Mouse (Mus musculus) forebrain, embryonic 16.5 days (tissue): Measurements from ENCODE around the gene Mettl21e. TPM values are rescaled to one million over a fixed set of nuclear protein-coding genes. Genes with fewer than 3 reads are reported as not detected.

ENCODE experiments used
- ATAC-seq: fragments of 200-750 bp; cut with Nextera tagmentation; 2 replicates; pipeline ENCODE4 v1.8.0; 2017; ENCODE audit warnings: mild to moderate bottlenecking, moderate library complexity
- H3K27ac ChIP-seq: fragments of 300-500 bp; sonication (generic); 2 replicates; pipeline ENCODE4 v1.5.1; 2014; ENCODE audit warnings: low read length, control low read depth
- H3K27me3 ChIP-seq: fragments of 300-500 bp; sonication (generic); replicated peaks from 2 replicates; pipeline ENCODE4 v1.6.1; 2014; ENCODE audit warnings: low read length; ENCODE audit not compliant: control insufficient read depth, insufficient read depth
- H3K36me3 ChIP-seq: fragments of 300-500 bp; sonication (generic); 2 replicates; pipeline ENCODE4 v1.6.1; 2014; ENCODE audit not compliant: control insufficient read depth, insufficient read depth
- H3K4me1 ChIP-seq: fragments of 300-500 bp; sonication (generic); replicated peaks from 2 replicates; pipeline ENCODE4 v1.6.1; 2014; ENCODE audit warnings: low read length; ENCODE audit not compliant: control insufficient read depth, insufficient read depth
- H3K4me2 ChIP-seq: fragments of 300-500 bp; sonication (generic); 2 replicates; pipeline ENCODE4 v1.6.1; 2014; ENCODE audit warnings: mild to moderate bottlenecking, low read length, control low read depth
- H3K4me3 ChIP-seq: fragments of 300-500 bp; sonication (generic); replicated peaks from 2 replicates; pipeline ENCODE4 v1.5.1; 2014; ENCODE audit warnings: mild to moderate bottlenecking, low read length, control low read depth
- H3K9ac ChIP-seq: fragments of 300-500 bp; sonication (generic); replicated peaks from 2 replicates; pipeline ENCODE4 v1.6.1; 2014; ENCODE audit warnings: low read depth, low read length, control low read depth
- H3K9me3 ChIP-seq: fragments of 300-500 bp; sonication (generic); 2 replicates; pipeline ENCODE4 v1.6.1; 2016; ENCODE audit warnings: low read length; ENCODE audit not compliant: control insufficient read depth
- WGBS: fragments of 180-500 bp; shearing (Covaris S2); extraction: QIAGEN DNeasy Blood & Tissue Kit; methylation state at CpG from one replicate; pipeline ENCODE4 v1.1.7; 2014; 5-methylcytosine and 5-hydroxymethylcytosine counted together
- polyA plus RNA-seq: library from polyadenylated mRNA; unstranded; fragments of >200 nt; fragmentation: Nextera tagmentation; extraction: Ambion mirVana; gene quantifications from 2 replicates; pipeline ENCODE4 v1.2.1, GENCODE M21; 2015

The Mettl21e gene
- polyA plus RNA-seq, 1 experiment from 2014 or later = 0.08 TPM

GRCm38 (mm10) chr1:44214443-44214842 is 4.3 kb downstream of the Mettl21e start:
- Histone ChIP-seq H3K9ac (no peak overlapping the region), H3K36me3 (no peaks in the 10 kb centered on the region), H3K27ac (no peak overlapping the region), H3K9me3 (no peaks in the 10 kb centered on the region), H3K4me1 (no peaks in the 10 kb centered on the region; the same call in 1 of the 2 replicates), H3K4me3 (no peak overlapping the region), H3K27me3 (no peaks in the 10 kb centered on the region), H3K4me2 (no peak overlapping the region)
- WGBS = 52% methylated on average over 2 of the region's 2 CpGs
- ATAC-seq = peak; percentile 61; the same call in 1 of the 2 replicates

- no peak for ATAC-seq
Observed at GRCm38 (mm10) chr1:44202876-44203275, 15.9 kb downstream of the Mettl21e start.

DNA sequence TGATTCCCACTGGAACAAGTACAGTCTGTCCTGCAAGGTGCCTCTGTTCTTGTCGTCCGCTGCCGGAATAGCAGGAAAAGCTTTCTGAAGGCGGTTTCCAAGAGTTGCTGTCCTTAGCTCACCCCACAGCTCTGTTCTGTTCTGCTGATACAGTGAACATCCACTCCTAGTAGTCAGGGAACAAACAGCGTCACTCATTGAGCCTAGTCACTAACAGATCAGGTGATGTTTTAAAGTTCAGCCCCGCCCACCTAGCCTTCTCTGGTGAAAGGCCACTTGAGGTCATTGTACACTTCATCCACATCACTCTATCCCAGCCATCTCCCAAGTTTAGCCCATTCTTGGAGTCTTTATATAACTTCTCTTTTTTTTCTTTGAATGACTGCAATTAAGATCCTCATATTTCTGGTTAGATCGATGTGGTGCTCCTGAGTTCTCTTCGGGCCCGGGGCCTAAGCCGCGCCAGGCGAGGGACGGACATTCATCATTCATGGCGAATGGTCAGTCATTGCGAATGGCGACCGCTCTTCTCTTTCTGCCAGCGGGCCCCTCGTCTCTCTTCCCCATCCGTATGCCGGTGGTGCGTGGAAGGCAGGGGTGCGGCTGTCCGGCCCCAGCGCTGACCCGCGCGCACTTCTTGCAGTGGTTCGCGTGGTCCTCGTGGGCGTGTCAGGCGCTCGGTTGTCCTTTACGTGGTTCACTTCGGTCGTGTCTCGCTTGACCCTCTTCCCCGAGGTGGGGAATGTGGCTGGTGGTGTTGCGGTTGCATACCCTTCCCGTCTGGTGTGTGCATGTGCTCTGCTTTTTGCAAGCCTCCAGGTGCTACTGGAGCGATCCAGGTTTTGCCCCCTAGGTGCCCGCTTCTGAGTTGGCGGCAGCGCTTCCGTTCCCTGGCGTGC is 20.2 kb downstream of the Mettl21e start:
- 21% methylated on average over 47 of the region's 47 CpGs for WGBS
- Histone ChIP-seq H3K9ac (peak overlapping the region; percentile 56), H3K4me2 (peak overlapping the region; percentile 92), H3K36me3 (no peaks in the 10 kb centered on the region), H3K27me3 (no peaks in the 10 kb centered on the region), H3K4me1 (peaks cover 6% of the 10 kb centered on the region), H3K4me3 (peak overlapping the region; percentile 50), H3K27ac (no peak overlapping the region), H3K9me3 (no peaks in the 10 kb centered on the region)
- peak; percentile 61 for ATAC-seq

More at GRCm38 (mm10) chr1:44202876-44203275, 15.9 kb downstream of the Mettl21e start:
- no peak overlapping the region for H3K9ac ChIP-seq
- no peaks in the 10 kb centered on the region for H3K9me3 ChIP-seq
- peaks cover 6% of the 10 kb centered on the region for H3K4me1 ChIP-seq
- no peaks in the 10 kb centered on the region for H3K27me3 ChIP-seq
- no peak overlapping the region for H3K4me3 ChIP-seq
- H3K27ac ChIP-seq = no peak overlapping the region
- H3K36me3 ChIP-seq = no peaks in the 10 kb centered on the region
- no peak overlapping the region for H3K4me2 ChIP-seq
- WGBS = 91% methylated on average over 15 of the region's 15 CpGs

GRCm38 (mm10) chr1:44186396-44186795 is 32.4 kb downstream of the Mettl21e start:
- no peak overlapping the region for H3K4me3 ChIP-seq
- peaks cover 9% of the 10 kb centered on the region for H3K36me3 ChIP-seq
- H3K4me1 ChIP-seq = no peaks in the 10 kb centered on the region
- ATAC-seq = no peak
- no peak overlapping the region for H3K27ac ChIP-seq
- H3K9ac ChIP-seq = no peak overlapping the region
- H3K9me3 ChIP-seq = no peaks in the 10 kb centered on the region
- H3K4me2 ChIP-seq = no peak overlapping the region
- H3K27me3 ChIP-seq = no peaks in the 10 kb centered on the region

- H3K36me3 ChIP-seq = peaks cover 36% of the 10 kb centered on the region
Observed at GRCm38 (mm10) chr1:44178086-44178485, 40.7 kb downstream of the Mettl21e start.

GRCm38 (mm10) chr1:44173903-44174302 is 44.9 kb downstream of the Mettl21e start:
- Histone ChIP-seq H3K27me3 (no peaks in the 10 kb centered on the region), H3K27ac (no peak overlapping the region), H3K9ac (no peak overlapping the region), H3K4me2 (no peak overlapping the region), H3K36me3 (peaks cover 50% of the 10 kb centered on the region), H3K4me1 (no peaks in the 10 kb centered on the region), H3K9me3 (0 out of 2 replicates have a peak, but pooled peaks cover 3% of the 10 kb centered on the region), H3K4me3 (no peak overlapping the region)
- ATAC-seq = no peak
- 91% methylated on average over 8 of the region's 8 CpGs for WGBS

More at GRCm38 (mm10) chr1:44178086-44178485, 40.7 kb downstream of the Mettl21e start:
- H3K9ac ChIP-seq = no peak overlapping the region
- no peak overlapping the region for H3K27ac ChIP-seq
- no peaks in the 10 kb centered on the region for H3K27me3 ChIP-seq
- no peak overlapping the region for H3K4me3 ChIP-seq
- H3K4me2 ChIP-seq = no peak overlapping the region
- no peaks in the 10 kb centered on the region for H3K9me3 ChIP-seq
- WGBS = 94% methylated on average over 5 of the region's 5 CpGs
- H3K4me1 ChIP-seq = no peaks in the 10 kb centered on the region
- no peak for ATAC-seq

GRCm38 (mm10) chr1:44172656-44173055 is 46.1 kb downstream of the Mettl21e start:
- Histone ChIP-seq H3K4me2 (no peak overlapping the region), H3K27ac (no peak overlapping the region), H3K36me3 (peaks cover 61% of the 10 kb centered on the region), H3K4me1 (no peaks in the 10 kb centered on the region), H3K9me3 (0 out of 2 replicates have a peak, but pooled peaks cover 3% of the 10 kb centered on the region), H3K27me3 (no peaks in the 10 kb centered on the region), H3K9ac (no peak overlapping the region), H3K4me3 (no peak overlapping the region)
- ATAC-seq = no peak
- WGBS = 98% methylated on average over 4 of the region's 4 CpGs

GRCm38 (mm10) chr1:44167859-44168383 is 50.8 kb downstream of the Mettl21e start:
- 96% methylated on average over 3 of the region's 3 CpGs for WGBS
- no peak overlapping the region for H3K4me3 ChIP-seq
- no peak for ATAC-seq
- H3K4me1 ChIP-seq = no peaks in the 10 kb centered on the region
- H3K9me3 ChIP-seq = 0 out of 2 replicates have a peak, but pooled peaks cover 3% of the 10 kb centered on the region
- H3K27ac ChIP-seq = no peak overlapping the region
- no peak overlapping the region for H3K4me2 ChIP-seq
- H3K9ac ChIP-seq = no peak overlapping the region
- H3K27me3 ChIP-seq = no peaks in the 10 kb centered on the region
- peaks cover 64% of the 10 kb centered on the region for H3K36me3 ChIP-seq

DNA sequence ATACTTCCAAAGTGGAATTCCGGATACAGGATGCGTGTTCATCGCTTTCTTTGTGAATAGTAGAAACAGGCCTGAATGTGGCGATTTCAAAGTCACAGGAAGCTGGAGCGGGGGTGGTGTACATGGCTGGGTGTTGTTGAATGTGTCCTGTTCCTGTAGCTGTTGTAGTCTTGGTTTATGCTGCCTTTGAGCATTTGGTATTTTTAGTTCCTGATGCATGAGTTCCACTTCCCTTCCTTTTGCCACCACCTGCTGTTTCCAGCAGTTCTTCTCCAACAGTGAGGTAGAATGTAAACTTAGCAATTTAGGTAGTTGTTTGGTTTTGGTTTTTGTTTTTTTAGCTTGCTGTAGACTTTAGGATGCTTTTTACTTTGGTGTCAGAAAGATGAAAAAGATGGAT is 56.4 kb downstream of the Mettl21e start:
- ATAC-seq = no peak
- no peak overlapping the region for H3K4me2 ChIP-seq

More for the DNA sequence above, 56.4 kb downstream of the Mettl21e start:
- Histone ChIP-seq H3K9me3 (no peaks in the 10 kb centered on the region), H3K4me3 (no peak overlapping the region), H3K27me3 (no peaks in the 10 kb centered on the region), H3K36me3 (peaks cover 66% of the 10 kb centered on the region), H3K27ac (no peak overlapping the region), H3K9ac (no peak overlapping the region), H3K4me1 (no peaks in the 10 kb centered on the region)
- 92% methylated on average over 5 of the region's 5 CpGs for WGBS
